Mouse (Mus musculus) 416B (cell line): ENCODE measurements at regions not wholly inside any gene's neighbourhood (a gene's known extent, or its start where the extent isn't known, plus 50 kb on each side); places are given as distances from the start of the nearest gene placed in this dataset.

Experiments
- DNase-seq: peaks from one replicate; pipeline ENCODE4 v3.0.0; 2011; ENCODE audit warnings: low read depth

GRCm38 (mm10) chr15:62161061-62161460 is 1238.2 kb upstream of the A1bg start:
- DNase-seq: no peak

GRCm38 (mm10) chr15:62158875-62159675 is 1236.3 kb upstream of the A1bg start:
- peak; percentile 47 for DNase-seq

DNA sequence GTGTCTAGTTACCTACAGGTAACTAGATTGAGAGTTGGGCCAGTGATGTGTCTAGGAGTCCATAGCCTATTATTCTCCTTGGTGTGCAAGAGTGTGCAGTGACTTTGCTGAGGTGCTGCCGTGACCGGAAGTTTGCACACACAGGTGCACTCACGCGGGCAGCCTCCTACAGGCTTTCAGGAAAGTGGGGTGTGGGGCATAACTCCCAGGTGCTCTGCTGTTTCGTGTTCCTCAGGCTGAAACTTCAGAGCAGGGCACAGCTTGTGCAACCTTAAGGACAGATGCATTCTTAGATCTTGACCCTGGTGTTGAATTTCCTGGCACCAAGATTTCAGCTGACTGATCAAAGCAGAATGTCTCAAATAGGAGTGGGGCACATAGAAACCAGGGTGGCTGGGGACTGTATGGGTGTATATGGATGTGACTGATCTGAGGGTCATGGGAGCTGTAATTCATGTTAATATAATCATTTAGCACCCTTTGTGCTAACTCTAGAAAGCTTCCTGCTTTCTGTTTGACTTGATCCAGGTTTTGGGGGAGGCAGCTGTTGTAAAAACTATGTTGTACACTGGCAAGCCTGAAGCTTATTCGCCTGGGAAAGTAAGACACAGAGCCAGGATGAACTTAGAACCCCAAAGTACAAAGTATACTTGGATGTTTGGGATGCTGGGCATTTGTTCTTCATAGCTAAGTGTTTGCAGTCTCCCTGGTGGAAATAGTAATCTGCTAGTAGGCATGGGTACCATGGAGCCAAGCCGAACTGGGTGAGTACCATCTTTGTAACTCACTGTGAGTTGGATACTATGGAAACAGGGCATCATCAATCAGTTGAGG is 1234.6 kb upstream of the A1bg start:
- no peak for DNase-seq

GRCm38 (mm10) chr15:62153222-62153621 is 1230.4 kb upstream of the A1bg start:
- DNase-seq: no peak

DNA sequence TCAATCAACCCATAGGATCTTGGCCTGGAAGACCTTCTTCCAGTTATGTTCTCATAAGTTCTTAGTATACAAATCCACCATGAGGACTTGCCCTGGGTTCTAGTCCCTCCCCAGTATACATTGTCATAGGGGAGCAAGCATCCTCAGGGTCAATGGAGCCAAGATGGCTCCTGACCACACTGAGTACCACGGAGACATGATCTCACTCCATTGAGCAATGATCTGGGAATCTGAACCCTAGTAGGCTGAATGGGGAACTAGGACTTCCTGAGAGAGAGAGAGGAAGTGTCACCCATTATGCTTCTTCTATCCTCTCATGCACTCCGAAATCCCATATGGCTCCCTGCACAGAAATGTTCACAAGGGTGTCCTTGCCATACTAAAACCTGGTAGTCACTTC is 1229.3 kb upstream of the A1bg start:
- DNase-seq: peak; percentile 71

GRCm38 (mm10) chr15:62151690-62152089 is 1228.9 kb upstream of the A1bg start:
- DNase-seq: no peak

DNA sequence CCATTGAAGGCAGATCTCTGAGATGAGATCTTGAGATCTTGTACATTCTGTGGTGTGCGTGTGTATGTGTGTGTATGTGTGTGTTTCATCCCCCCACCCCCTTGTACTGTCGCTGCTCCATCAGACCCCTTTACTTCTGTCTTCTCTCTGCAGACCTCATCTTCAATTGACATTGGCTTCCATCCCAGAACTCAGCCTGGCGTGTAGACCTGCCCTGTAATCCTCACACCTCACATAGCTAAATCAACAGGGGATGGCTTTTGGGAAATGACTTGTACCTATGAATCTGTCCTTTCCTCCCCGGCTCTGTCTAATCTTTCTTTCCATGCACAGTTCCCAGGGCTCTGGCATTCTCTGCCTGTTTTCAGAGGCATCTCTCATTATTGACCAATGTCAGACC is 1227.5 kb upstream of the A1bg start:
- no peak for DNase-seq

DNA sequence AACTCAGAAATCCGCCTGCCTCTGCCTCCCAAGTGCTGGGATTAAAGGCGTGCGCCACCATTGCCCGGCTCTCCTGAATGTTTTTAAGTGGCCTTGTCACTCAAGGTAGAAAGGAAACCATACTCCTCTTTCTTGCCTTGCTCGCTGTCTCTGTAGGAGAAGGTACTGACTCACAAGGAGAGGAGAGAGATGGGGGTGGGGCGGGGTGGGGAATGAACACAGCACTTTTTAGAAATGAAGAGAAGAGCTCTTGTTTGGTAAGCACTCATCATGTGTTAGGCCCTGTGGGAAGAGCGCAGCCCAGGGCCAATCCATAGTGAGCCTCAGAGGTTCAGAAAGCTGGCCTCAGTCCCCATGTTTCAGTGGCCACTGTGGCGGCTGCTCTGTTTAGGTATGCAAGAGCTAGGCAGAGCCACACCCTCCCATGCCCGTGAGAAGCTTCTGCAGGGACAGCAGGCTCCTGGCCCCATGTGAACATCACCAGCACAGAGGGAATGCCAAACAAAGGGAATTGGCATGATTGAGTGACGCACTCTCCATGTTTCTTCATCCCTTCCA is 1225.9 kb upstream of the A1bg start:
- no peak for DNase-seq

GRCm38 (mm10) chr15:62147343-62147953 is 1224.6 kb upstream of the A1bg start:
- no peak for DNase-seq

- no peak for DNase-seq
These were observed 1223.0 kb upstream of the A1bg start for GRCm38 (mm10) chr15:62145643-62146285.

DNA sequence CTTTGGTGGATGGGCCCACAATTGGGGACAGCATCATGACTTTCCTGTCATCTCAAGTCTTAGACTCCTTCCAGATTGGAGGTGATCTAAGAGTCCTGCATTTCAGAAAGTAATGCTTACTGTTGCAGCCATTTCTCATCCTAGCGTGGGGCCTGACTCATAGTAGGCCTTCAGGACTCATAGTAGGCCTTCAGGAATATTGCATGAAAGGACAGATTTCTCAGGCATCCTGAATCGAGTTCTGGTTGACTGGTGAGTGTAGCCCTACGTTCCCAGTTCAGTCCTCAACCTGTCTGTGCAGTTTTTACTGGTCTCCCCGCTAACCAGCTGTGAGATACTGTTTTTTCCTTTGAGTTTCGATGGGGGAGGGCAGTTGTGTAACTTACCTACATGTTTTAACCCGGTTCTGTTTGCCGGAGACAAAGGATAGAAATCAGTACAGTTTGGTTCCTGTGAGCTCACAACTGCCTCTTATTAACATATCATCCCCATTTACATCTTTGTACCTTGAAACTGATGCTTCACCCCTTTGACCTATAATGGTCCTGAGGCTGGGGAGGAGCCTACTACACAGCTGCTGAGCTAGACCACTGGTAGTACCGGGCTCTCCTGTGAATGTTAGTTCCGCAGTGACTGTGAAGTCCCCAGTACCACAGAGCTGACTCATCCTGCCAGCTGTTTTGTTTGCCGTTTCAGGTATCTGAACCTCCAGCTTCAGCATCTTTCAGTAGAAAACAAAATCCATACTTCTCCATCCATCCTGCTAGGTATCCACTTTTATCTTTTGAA is 1222.2 kb upstream of the A1bg start:
- DNase-seq: no peak

DNA sequence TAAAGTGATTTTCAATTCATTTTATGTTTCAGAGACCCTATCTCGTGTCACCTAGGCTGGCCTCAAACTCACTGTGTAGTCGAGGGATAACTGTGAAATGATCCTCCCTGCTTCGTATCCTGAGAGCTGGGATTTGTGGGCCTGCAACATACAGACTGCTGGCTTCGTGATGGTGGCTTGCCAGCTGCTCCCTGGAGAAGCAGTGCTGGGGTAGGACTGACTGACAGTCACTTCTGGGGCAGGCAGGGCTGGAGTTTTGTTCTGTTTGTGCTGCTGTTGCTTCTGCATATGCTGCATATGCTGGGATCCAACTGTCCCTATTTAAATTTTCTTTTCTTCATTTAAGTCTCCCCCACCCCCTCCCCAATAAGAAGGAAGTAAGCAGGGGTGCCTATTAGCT is 1217.0 kb upstream of the A1bg start:
- DNase-seq: no peak

DNA sequence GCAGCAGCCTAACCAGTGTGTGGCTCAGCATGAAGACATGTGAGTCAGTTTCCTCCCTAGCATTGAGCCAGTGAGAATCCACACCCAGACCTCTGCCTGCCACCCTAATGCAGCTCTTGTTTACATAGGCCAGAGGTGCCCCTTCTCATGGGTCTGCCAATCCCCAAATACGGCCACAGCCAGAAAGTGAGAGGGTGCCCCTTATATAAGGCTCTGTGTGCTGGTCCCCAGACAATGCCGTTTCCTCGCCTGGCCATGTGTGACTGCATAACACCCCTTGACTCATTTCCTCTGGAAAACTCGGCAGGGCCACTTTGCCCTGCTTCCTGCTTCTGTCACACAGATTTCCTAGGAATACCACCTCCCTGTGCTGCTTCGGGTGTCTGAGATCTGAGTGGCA is 1216.4 kb upstream of the A1bg start:
- DNase-seq: peak; percentile 71

DNA sequence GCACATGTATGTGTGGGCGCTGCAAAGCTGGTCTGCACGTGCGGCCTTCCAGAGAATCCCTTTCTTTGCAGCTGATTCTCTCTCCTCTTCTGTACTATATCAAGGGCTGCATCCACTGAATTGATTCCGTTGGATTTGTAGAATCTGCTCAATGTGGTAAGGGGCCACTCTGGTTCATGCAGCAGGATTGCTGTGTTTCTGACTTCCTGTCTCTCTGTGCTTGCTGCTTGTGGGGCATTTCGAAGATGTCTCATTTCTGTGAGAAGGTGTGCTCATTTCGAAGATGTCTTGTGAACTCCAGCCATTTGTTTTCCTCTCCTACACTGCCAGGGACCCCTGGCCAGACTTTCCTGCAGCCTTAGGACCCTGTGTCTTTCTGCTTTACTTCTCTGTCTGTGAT is 1215.9 kb upstream of the A1bg start:
- no peak for DNase-seq

DNA sequence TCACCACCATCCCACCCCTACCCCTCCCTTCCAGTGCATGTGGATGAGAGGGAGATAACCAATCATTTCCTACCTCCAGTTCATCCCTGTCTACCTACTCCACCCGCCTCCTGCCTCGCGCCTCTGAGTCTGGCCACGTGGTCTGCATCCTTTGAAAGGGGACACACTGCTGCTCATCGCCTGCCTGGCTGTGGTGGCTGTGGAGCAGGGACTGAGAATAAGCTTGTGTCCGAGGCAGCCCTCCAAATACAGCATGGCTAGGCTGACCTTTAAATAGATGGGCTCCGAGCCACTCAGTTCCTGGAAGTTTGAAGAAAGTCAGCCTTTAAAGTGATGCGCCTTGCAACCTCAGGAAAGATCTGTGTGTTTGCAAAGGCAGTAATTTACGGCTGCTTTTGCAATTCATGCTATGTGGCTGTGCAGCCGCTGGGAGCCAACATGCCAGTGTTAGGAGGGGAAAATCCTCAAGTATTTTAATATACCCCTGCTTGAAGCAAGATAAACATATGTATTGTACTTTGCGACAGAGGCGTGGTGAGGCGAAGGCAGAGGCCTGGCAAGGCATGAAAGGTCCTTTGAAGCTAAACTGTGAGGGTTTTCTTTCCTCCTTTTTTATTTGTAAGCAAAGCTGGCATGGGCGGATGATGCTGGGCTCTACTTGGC is 1214.3 kb upstream of the A1bg start:
- no peak for DNase-seq

- peak; percentile 85 for DNase-seq
These were observed 1212.0 kb upstream of the A1bg start for GRCm38 (mm10) chr15:62134835-62135234.

DNA sequence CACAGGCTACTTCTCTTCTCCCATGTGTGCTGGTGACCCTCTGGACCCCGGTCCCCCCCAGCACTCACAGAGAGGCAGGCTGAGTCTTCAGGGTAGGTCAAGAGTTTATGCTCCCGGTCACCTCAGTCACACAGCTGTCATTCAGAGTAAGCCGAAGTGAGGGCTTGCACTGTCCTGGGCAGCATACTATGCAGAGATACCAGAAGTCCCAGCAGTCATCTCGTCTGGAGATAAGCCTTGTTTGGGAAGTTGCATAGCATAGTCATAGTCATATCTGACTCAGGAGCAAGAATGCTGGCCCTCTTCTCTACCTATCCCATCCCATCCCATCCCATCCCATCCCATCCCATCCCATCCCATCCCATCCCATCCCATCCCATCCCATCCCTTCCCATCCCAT is 1211.5 kb upstream of the A1bg start:
- DNase-seq: no peak

DNA sequence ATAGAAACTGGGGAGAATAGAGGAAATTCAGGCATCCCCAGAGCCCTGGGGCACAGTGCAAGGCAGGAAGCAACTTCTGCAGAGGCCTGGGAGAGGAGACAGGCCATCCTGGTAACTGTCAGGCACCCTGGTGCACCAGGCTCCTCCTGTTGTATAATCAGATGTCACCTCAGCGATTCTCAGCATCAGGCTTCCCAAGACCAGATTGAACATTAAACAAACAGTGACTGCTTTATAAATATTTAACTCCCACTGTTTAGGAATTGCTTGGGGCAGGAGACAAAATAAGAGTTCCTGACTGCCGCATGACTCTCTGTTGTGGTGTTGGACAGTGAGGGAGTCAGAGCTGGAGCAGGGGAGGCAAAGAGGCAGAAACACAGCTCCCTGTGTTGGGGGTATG is 1210.1 kb upstream of the A1bg start:
- no peak for DNase-seq

DNA sequence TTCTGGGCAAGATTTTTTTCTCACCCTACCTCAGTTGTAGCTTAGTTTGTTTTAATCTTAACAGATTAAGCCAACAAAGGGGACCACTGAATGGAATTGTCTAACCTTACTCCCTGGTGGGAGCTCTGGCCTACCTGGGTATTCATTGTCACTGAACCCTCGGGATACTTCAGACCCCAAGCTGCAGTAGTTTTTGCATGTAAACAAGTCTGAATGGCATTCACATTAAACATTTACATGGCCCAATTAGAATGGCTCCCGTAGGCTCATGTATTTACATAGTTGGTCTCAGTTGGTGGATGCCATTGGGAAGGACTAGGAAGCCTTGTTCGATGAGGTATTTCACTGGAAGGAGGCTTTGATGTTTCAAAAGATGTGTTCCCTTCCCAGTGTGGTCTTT is 1208.9 kb upstream of the A1bg start:
- DNase-seq: no peak

GRCm38 (mm10) chr15:62130530-62130929 is 1207.7 kb upstream of the A1bg start:
- no peak for DNase-seq
